Mouse (Mus musculus) stomach, postnatal 0 days (tissue): ENCODE measurements around the gene Atp6v1fnb. TPM values are rescaled to one million over a fixed set of nuclear protein-coding genes. Genes with fewer than 3 reads are reported as not detected.

Source experiments
- ATAC-seq: fragments of 200-750 bp; cut with Nextera tagmentation; 2 replicates; pipeline ENCODE4 v1.8.0; 2017; ENCODE audit not compliant: low FRiP score, low TSS enrichment
- DNase-seq: peaks from one replicate; pipeline ENCODE4 v3.0.0-alpha.2; 2016; ENCODE audit warnings: low spot score
- H3K27ac ChIP-seq: fragments of 300-500 bp; sonication (generic); replicated peaks from 2 replicates; pipeline ENCODE4 v1.5.1; 2014; ENCODE audit warnings: mild to moderate bottlenecking, control low read depth
- H3K27me3 ChIP-seq: fragments of 300-500 bp; sonication (generic); 2 replicates; pipeline ENCODE4 v1.6.1; 2014; ENCODE audit warnings: low read length; ENCODE audit not compliant: control insufficient read depth, insufficient read depth
- H3K36me3 ChIP-seq: fragments of 300-500 bp; sonication (generic); 2 replicates; pipeline ENCODE4 v1.6.1; 2014; ENCODE audit warnings: low read length, mixed read lengths; ENCODE audit not compliant: control insufficient read depth, insufficient read depth
- H3K4me1 ChIP-seq: fragments of 300-500 bp; sonication (generic); replicated peaks from 2 replicates; pipeline ENCODE4 v1.6.1; 2014; ENCODE audit warnings: antibody characterized with exemption; ENCODE audit not compliant: control insufficient read depth, insufficient read depth
- H3K4me2 ChIP-seq: fragments of 300-500 bp; sonication (generic); replicated peaks from 2 replicates; pipeline ENCODE4 v1.6.1; 2014; ENCODE audit warnings: low read depth, mild to moderate bottlenecking, control low read depth, moderate library complexity
- H3K4me3 ChIP-seq: fragments of 300-500 bp; sonication (generic); 2 replicates; pipeline ENCODE4 v1.5.1; 2014; ENCODE audit warnings: low read depth, low read length, control low read depth
- H3K9ac ChIP-seq: fragments of 300-500 bp; sonication (generic); 2 replicates; pipeline ENCODE4 v1.6.1; 2014; ENCODE audit warnings: mild to moderate bottlenecking, low read length, control low read depth, mixed read lengths
- H3K9me3 ChIP-seq: fragments of 300-500 bp; sonication (generic); 2 replicates; pipeline ENCODE4 v1.6.1; 2016; ENCODE audit warnings: low read length; ENCODE audit not compliant: control insufficient read depth
- CTCF ChIP-seq: IDR thresholded peaks from 2 replicates; pipeline ENCODE4 v1.5.1; 2016; ENCODE audit warnings: antibody characterized with exemption, low read depth, mild to moderate bottlenecking, moderate library complexity
- EP300 ChIP-seq: optimal IDR thresholded peaks from 2 replicates; pipeline ENCODE3; 2016; ENCODE audit warnings: antibody characterized with exemption
- WGBS: fragments of 180-500 bp; shearing (Covaris S2); extraction: QIAGEN DNeasy Blood & Tissue Kit; methylation state at CpG from one replicate; pipeline ENCODE4 v1.1.7; 2014; 5-methylcytosine and 5-hydroxymethylcytosine counted together
- polyA plus RNA-seq: library from polyadenylated mRNA; unstranded; fragments of >200 nt; fragmentation: Nextera tagmentation; extraction: Ambion mirVana; gene quantifications from 2 replicates; pipeline ENCODE4 v1.2.1, GENCODE M21; 2015

The Atp6v1fnb gene
- polyA plus RNA-seq, 1 experiment from 2014 or later = not detected

GRCm38 (mm10) chr6:29435940-29436451 lies 35.2 kb upstream of the Atp6v1fnb start:
- H3K36me3 ChIP-seq = no peaks in the 10 kb centered on the region
- 22% methylated on average over 6 of the region's 6 CpGs for WGBS
- peaks cover 3% of the 10 kb centered on the region; the same call in 1 of the 2 replicates for H3K27me3 ChIP-seq
- H3K9ac ChIP-seq = peak overlapping the region; percentile 75
- no peak for TF ChIP-seq EP300
- TF ChIP-seq CTCF = no peak
- DNase-seq (no peak), ATAC-seq (peak; percentile 46; the same call in 1 of the 2 replicates)
- H3K4me1 ChIP-seq = no peaks in the 10 kb centered on the region
- no peaks in the 10 kb centered on the region for H3K9me3 ChIP-seq
- peak overlapping the region; percentile 62 for H3K4me3 ChIP-seq
- peak overlapping the region; percentile 85 for H3K27ac ChIP-seq
- peak overlapping the region; percentile 69 for H3K4me2 ChIP-seq

GRCm38 (mm10) chr6:29436461-29436934 lies 34.7 kb upstream of the Atp6v1fnb start:
- Histone ChIP-seq H3K9ac (peak overlapping the region; percentile 35; the same call in 1 of the 2 replicates), H3K36me3 (no peaks in the 10 kb centered on the region), H3K4me1 (no peaks in the 10 kb centered on the region), H3K27ac (peak overlapping the region; percentile 85; the same call in 1 of the 2 replicates), H3K9me3 (no peaks in the 10 kb centered on the region), H3K27me3 (peaks cover 3% of the 10 kb centered on the region; the same call in 1 of the 2 replicates), H3K4me3 (peak overlapping the region; percentile 62; the same call in 1 of the 2 replicates), H3K4me2 (peak overlapping the region; percentile 69)
- 6% methylated on average over 11 of the region's 11 CpGs for WGBS
- peak; percentile 45 for DNase-seq
- ATAC-seq = peak; percentile 22; the same call in 1 of the 2 replicates
- TF ChIP-seq CTCF (no peak), EP300 (no peak)

GRCm38 (mm10) chr6:29439251-29439650 lies 32.0 kb upstream of the Atp6v1fnb start:
- WGBS = 77% methylated on average over 4 of the region's 4 CpGs
- Histone ChIP-seq H3K9me3 (no peaks in the 10 kb centered on the region), H3K4me2 (no peak overlapping the region), H3K4me1 (no peaks in the 10 kb centered on the region), H3K36me3 (no peaks in the 10 kb centered on the region), H3K27ac (no peak overlapping the region), H3K4me3 (no peak overlapping the region), H3K9ac (no peak overlapping the region), H3K27me3 (no peaks in the 10 kb centered on the region)
- no peak for DNase-seq
- TF ChIP-seq CTCF (no peak), EP300 (no peak)
- ATAC-seq = no peak

GRCm38 (mm10) chr6:29439789-29440188 lies 31.4 kb upstream of the Atp6v1fnb start:
- H3K4me1 ChIP-seq = no peaks in the 10 kb centered on the region
- no peaks in the 10 kb centered on the region for H3K36me3 ChIP-seq
- no peaks in the 10 kb centered on the region for H3K27me3 ChIP-seq
- DNase-seq = no peak
- no peak overlapping the region for H3K4me3 ChIP-seq
- ATAC-seq = no peak
- no peaks in the 10 kb centered on the region for H3K9me3 ChIP-seq
- no peak overlapping the region for H3K4me2 ChIP-seq
- no peak overlapping the region for H3K9ac ChIP-seq
- TF ChIP-seq CTCF (no peak), EP300 (no peak)
- WGBS = 84% methylated on average over 6 of the region's 6 CpGs
- no peak overlapping the region for H3K27ac ChIP-seq

- 68% methylated on average over 11 of the region's 11 CpGs for WGBS
- Histone ChIP-seq H3K36me3 (peaks cover 18% of the 10 kb centered on the region), H3K9me3 (no peaks in the 10 kb centered on the region), H3K9ac (no peak overlapping the region), H3K27me3 (no peaks in the 10 kb centered on the region), H3K4me1 (no peaks in the 10 kb centered on the region), H3K4me2 (no peak overlapping the region), H3K27ac (no peak overlapping the region), H3K4me3 (no peak overlapping the region)
- TF ChIP-seq CTCF (peak; percentile 79), EP300 (no peak)
- DNase-seq (peak; percentile 49), ATAC-seq (no peak)
Measured at GRCm38 (mm10) chr6:29444773-29445172, 26.5 kb upstream of the Atp6v1fnb start.

- H3K4me3 ChIP-seq = no peak overlapping the region
- no peaks in the 10 kb centered on the region for H3K9me3 ChIP-seq
- DNase-seq (peak; percentile 35), ATAC-seq (no peak)
- no peaks in the 10 kb centered on the region for H3K27me3 ChIP-seq
- H3K4me1 ChIP-seq = no peaks in the 10 kb centered on the region
- no peak for TF ChIP-seq EP300
- H3K9ac ChIP-seq = no peak overlapping the region
- no peak overlapping the region for H3K27ac ChIP-seq
- 88% methylated on average over 7 of the region's 7 CpGs for WGBS
- H3K4me2 ChIP-seq = no peak overlapping the region
- H3K36me3 ChIP-seq = peaks cover 19% of the 10 kb centered on the region
Measured at GRCm38 (mm10) chr6:29445354-29445753, 25.9 kb upstream of the Atp6v1fnb start.
